Mouse (Mus musculus) megakaryocyte, embryonic 14.5 days (primary cell): ENCODE measurements around the gene Tyk2. TPM values are rescaled to one million over a fixed set of nuclear protein-coding genes. Genes with fewer than 3 reads are reported as not detected.

Source experiments
- H3K27me3 ChIP-seq: replicated peaks from 2 replicates; pipeline ENCODE3; 2012; ENCODE audit warnings: inconsistent platforms
- H3K36me3 ChIP-seq: replicated peaks from 2 replicates; pipeline ENCODE3; 2012; ENCODE audit warnings: low read length, inconsistent platforms, mixed read lengths
- H3K4me1 ChIP-seq: 2 replicates; pipeline ENCODE4 v1.6.1; 2012; ENCODE audit warnings: inconsistent platforms
- H3K4me3 ChIP-seq: replicated peaks from 2 replicates; pipeline ENCODE3; 2012; ENCODE audit warnings: moderate library complexity, mild to moderate bottlenecking, inconsistent platforms
- H3K9me3 ChIP-seq: 2 replicates; pipeline ENCODE4 v1.6.1; 2012; ENCODE audit warnings: inconsistent platforms
- FLI1 ChIP-seq: IDR thresholded peaks from 2 replicates; pipeline ENCODE4 v1.6.1; 2012; ENCODE audit warnings: low read length, inconsistent platforms, mixed read lengths
- GATA1 ChIP-seq: IDR thresholded peaks from 3 replicates; pipeline ENCODE4 v1.6.1; 2012; ENCODE audit warnings: mixed read lengths, low read length, inconsistent platforms, borderline replicate concordance
- polyA plus RNA-seq: library from polyadenylated mRNA; stranded (reverse); fragments of >175 nt; gene quantifications from 2 replicates; pipeline ENCODE4 v1.2.3, GENCODE M21; 2012; ENCODE audit warnings: low replicate concordance; ENCODE audit not compliant: insufficient read depth

Gene Tyk2
- polyA plus RNA-seq, 1 experiment, result 17.9 TPM

- no peaks in the 10 kb centered on the region for H3K27me3 ChIP-seq
- H3K4me1 ChIP-seq, result peaks cover 42% of the 10 kb centered on the region
- no peaks in the 10 kb centered on the region for H3K9me3 ChIP-seq
- peak overlapping the region; percentile 100 for H3K4me3 ChIP-seq
- no peak for TF ChIP-seq GATA1
- TF ChIP-seq FLI1, result no peak
- peaks cover 69% of the 10 kb centered on the region for H3K36me3 ChIP-seq
Measured at GRCm38 (mm10) chr9:21072641-21073040, 58.4 kb downstream of the Tyk2 start.

- Histone ChIP-seq H3K27me3 (no peaks in the 10 kb centered on the region), H3K36me3 (peaks cover 70% of the 10 kb centered on the region), H3K4me3 (no peak within 1 kb of the TSS), H3K9me3 (no peaks in the 10 kb centered on the region), H3K4me1 (peaks cover 19% of the 10 kb centered on the region)
- TF ChIP-seq GATA1 (no peak), FLI1 (no peak)
Measured at GRCm38 (mm10) chr9:21067006-21067684, 63.9 kb downstream of the Tyk2 start, which contains the start of gene Zglp1. TSS of gene Zglp1 (minus strand) at chr9:21067093.

GRCm38 (mm10) chr9:21062928-21063327 is 68.1 kb downstream of the Tyk2 start:
- TF ChIP-seq FLI1 (no peak), GATA1 (no peak)
- Histone ChIP-seq H3K4me3 (no peak overlapping the region), H3K36me3 (peaks cover 45% of the 10 kb centered on the region), H3K27me3 (peaks cover 2% of the 10 kb centered on the region), H3K9me3 (no peaks in the 10 kb centered on the region), H3K4me1 (0 out of 2 replicates have a peak, but pooled peaks cover 3% of the 10 kb centered on the region)

Other genes starting within 250 kb of the Tyk2 start
- gene Ppan, start 243.1 kb downstream of the Tyk2 start, polyA plus RNA-seq, result 84.5 and 137 TPM in 2 replicates
- 300 and 342 TPM in 2 replicates for gene Eif3g, start 232.6 kb downstream of the Tyk2 start, polyA plus RNA-seq
- gene Dnmt1, start 171.4 kb downstream of the Tyk2 start, polyA plus RNA-seq, result 31.3 and 39.8 TPM in 2 replicates
- 4.0 and 8.4 TPM in 2 replicates for gene S1pr2, start 154.5 kb downstream of the Tyk2 start, polyA plus RNA-seq
- gene Mrpl4, start 128.5 kb downstream of the Tyk2 start, polyA plus RNA-seq, result 62.4 and 63.4 TPM in 2 replicates
- gene Icam1, start 115.3 kb downstream of the Tyk2 start, polyA plus RNA-seq, result 8.8 and 10.8 TPM in 2 replicates
- 5.3 and 7.9 TPM in 2 replicates for gene Icam4, start 101.9 kb downstream of the Tyk2 start, polyA plus RNA-seq
- 3.0 and 9.9 TPM in 2 replicates for gene Icam5, start 99.2 kb downstream of the Tyk2 start, polyA plus RNA-seq
- gene Zglp1, start 64.2 kb downstream of the Tyk2 start, polyA plus RNA-seq, result 3.6 TPM in 1 of 2 replicates, not detected in the other
- 0.45 TPM in 1 of 2 replicates, not detected in the other for gene Gm49373, start 58.1 kb downstream of the Tyk2 start, polyA plus RNA-seq
- 3.3 and 26.9 TPM in 2 replicates for gene Fdx1l, start 57.6 kb downstream of the Tyk2 start, polyA plus RNA-seq
- 128 and 518 TPM in 2 replicates for gene Gm38431, start 39.2 kb downstream of the Tyk2 start, polyA plus RNA-seq
- gene Raver1, start 39.2 kb downstream of the Tyk2 start, polyA plus RNA-seq, result 51.7 TPM in 1 of 2 replicates, not detected in the other
- gene Cdc37, start 18.7 kb upstream of the Tyk2 start, polyA plus RNA-seq, result 62.5 and 150 TPM in 2 replicates
- 8.2 and 26.2 TPM in 2 replicates for gene Pde4a, start 34.5 kb upstream of the Tyk2 start, polyA plus RNA-seq
- 47.4 and 49.4 TPM in 2 replicates for gene Keap1, start 108.1 kb upstream of the Tyk2 start, polyA plus RNA-seq
- gene S1pr5, start 117.2 kb upstream of the Tyk2 start, polyA plus RNA-seq, result not detected in 2 replicates
- gene Atg4d, start 134.1 kb upstream of the Tyk2 start, polyA plus RNA-seq, result 53.1 and 67.2 TPM in 2 replicates
- 32.6 and 47.4 TPM in 2 replicates for gene Kri1, start 156.7 kb upstream of the Tyk2 start, polyA plus RNA-seq
- 94.7 and 248 TPM in 2 replicates for gene Cdkn2d, start 160.2 kb upstream of the Tyk2 start, polyA plus RNA-seq
- not detected in 2 replicates for gene Ap1m2, start 181.1 kb upstream of the Tyk2 start, polyA plus RNA-seq
- gene Slc44a2, start 189.5 kb upstream of the Tyk2 start, polyA plus RNA-seq, result 46.8 and 61.6 TPM in 2 replicates
- 55.5 and 62.9 TPM in 2 replicates for gene Ilf3, start 236.6 kb upstream of the Tyk2 start, polyA plus RNA-seq